Mouse (Mus musculus): Measurements from ENCODE around the gene Atp6v0a1. TPM values are rescaled to one million over a fixed set of nuclear protein-coding genes. Genes with fewer than 3 reads are reported as not detected.

Atp6v0a1 gene
- polyA plus RNA-seq, 1 experiment, result 294 TPM

DNA sequence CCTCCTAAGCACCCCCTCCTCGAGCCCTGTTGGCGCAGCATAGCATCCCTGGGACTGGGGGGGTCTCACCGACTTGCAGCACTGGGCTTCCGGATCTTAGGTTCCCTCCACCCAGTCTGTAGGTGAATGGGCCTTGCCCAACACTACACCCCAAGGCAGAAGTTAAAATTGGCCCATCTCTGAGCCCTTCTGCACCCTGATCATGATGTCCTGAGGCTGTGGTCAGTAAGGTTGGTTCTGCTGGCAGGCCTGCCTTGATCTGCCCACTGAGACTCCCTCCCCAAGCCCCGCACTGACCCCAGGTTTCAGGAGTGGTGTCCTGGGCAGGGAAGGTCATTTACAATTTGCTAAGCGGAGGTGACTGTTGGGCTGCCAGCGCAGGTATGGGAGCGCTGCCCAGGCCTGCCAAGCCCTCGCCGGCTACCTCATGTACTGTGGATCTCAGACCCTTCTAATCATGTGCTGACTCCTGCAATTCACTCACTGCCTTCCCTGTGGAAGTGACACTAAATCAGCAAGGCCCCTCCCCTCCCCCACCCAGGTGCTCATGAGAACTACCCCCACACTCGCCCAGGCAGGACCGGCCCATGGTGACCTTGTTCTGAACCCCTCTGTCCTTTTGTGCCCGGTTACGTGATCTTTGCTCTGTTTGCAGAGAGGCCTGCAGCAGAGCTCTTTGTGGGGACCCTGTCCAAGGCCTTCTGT lies 53.9 kb downstream of the Atp6v0a1 start:
- Histone ChIP-seq H3K4me3 (replicated peaks; ENCODE audit: insufficient read depth, low read depth, low read length) (no peak overlapping the region), H3K4me1 (ENCODE audit: control insufficient read depth, insufficient read depth, low read length) (peaks cover 40% of the 10 kb centered on the region), H3K27me3 (ENCODE audit: control insufficient read depth, insufficient read depth, low read length) (no peaks in the 10 kb centered on the region), H3K27ac (ENCODE audit: insufficient read depth, low read length) (peak overlapping the region; percentile 87)
- DNase-seq, result no peak
- TF ChIP-seq CTCF (IDR thresholded peaks at IDR 0.05; ENCODE audit: borderline replicate concordance, insufficient read depth, low read depth, low read length), result no peak
- TF ChIP-seq POLR2A (IDR thresholded peaks at IDR 0.05; ENCODE audit: borderline replicate concordance, insufficient read depth, low read length), result no peak
- 38% methylated on average over 14 of the region's 14 CpGs for WGBS

DNA sequence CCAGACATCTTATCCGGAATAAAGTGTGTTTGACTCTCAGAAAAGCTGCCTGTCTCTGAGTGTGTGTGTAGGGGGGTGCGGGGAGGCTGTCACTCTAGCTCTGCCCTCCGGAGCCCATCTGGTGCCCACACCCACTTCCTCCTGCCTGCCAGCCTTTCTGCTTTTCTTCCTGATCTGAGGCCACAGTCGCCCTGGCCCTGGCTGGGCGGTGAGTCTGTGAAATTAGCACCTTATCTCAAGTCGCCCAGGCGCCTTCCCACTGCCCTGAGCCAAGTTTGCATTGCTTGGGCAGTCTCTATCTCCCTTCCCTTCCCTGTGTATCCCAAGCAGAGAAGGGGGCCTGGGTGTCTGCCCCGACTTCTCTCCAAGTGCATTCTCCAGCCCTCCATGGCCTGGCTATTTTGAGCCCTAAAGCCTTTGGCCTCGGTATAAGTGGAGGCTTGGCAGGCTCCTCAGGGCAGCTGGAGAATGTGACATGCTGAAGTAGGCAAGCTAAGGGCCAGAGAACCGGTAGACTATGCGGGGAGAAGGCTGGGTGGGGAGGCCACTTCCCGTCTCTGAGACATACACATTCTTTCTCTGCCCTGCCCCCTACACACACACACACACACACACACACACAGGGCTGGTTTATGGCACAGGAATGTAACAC lies 54.5 kb downstream of the Atp6v0a1 start:
- H3K27ac ChIP-seq (ENCODE audit: insufficient read depth, low read length), result peak overlapping the region; percentile 87
- DNase-seq, result peak; percentile 71 to 75
- WGBS, result 4% methylated on average over 12 of the region's 12 CpGs
- peaks cover 38% of the 10 kb centered on the region for H3K4me1 ChIP-seq (ENCODE audit: control insufficient read depth, insufficient read depth, low read length)
- no peaks in the 10 kb centered on the region for H3K27me3 ChIP-seq (ENCODE audit: control insufficient read depth, insufficient read depth, low read length)
- no peak overlapping the region for H3K4me3 ChIP-seq (replicated peaks; ENCODE audit: insufficient read depth, low read depth, low read length)
- TF ChIP-seq CTCF (IDR thresholded peaks at IDR 0.05; ENCODE audit: borderline replicate concordance, insufficient read depth, low read depth, low read length) (no peak), POLR2A (IDR thresholded peaks at IDR 0.05; ENCODE audit: borderline replicate concordance, insufficient read depth, low read length) (0 out of 2 replicates have a peak, but pooled peaks have one; percentile 14)

DNA sequence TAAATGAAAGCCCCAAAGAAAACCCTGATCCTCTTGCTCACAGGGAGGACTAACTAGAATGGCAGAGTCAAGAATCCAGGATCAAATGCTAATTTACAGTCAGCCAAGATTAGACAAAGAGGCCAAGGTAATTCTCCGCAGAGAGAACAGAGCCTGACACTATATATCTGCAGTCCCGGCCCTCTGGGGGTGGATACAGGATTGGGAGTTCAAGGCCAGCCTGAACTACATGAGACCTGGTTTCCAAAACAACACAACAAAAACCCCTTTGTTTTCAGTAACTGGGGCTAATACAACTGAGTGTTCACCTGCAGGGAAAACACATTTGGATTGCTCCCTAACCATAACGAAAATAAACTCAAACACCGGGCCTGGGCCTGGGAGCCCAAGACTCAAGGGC lies 55.2 kb downstream of the Atp6v0a1 start:
- Histone ChIP-seq H3K4me3 (replicated peaks; ENCODE audit: insufficient read depth, low read depth, low read length) (no peak overlapping the region), H3K27me3 (ENCODE audit: control insufficient read depth, insufficient read depth, low read length) (no peaks in the 10 kb centered on the region), H3K27ac (ENCODE audit: insufficient read depth, low read length) (peak overlapping the region; percentile 87), H3K4me1 (ENCODE audit: control insufficient read depth, insufficient read depth, low read length) (peaks cover 41% of the 10 kb centered on the region)
- DNase-seq, result no peak
- TF ChIP-seq CTCF (IDR thresholded peaks at IDR 0.05; ENCODE audit: borderline replicate concordance, insufficient read depth, low read depth, low read length) (no peak), POLR2A (IDR thresholded peaks at IDR 0.05; ENCODE audit: borderline replicate concordance, insufficient read depth, low read length) (no peak)
- WGBS, result 67% methylated on average over 4 of the region's 4 CpGs

DNA sequence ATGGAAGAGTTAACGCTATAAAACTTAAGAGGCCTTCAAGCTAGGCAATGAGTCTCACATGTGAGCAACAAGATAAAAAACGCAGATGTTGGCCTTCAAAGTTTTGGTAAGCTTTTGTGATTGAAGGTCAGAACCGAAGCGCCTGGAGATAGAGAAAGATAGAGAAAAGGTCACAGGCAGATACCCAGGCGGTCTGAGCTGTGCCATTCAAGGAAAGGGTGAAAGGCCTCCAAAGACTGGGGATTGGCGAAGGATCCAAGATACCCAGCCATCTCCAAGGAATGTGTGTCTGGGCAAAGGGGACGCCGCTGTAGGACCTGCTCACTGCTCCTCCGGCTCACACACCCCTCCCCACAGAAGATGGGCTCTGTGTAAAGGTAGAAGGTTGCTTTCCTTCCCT lies 55.8 kb downstream of the Atp6v0a1 start:
- 93% methylated on average over 9 of the region's 9 CpGs for WGBS
- H3K27ac ChIP-seq (ENCODE audit: insufficient read depth, low read length), result no peak overlapping the region
- H3K27me3 ChIP-seq (ENCODE audit: control insufficient read depth, insufficient read depth, low read length), result no peaks in the 10 kb centered on the region
- no peak for DNase-seq
- TF ChIP-seq CTCF (IDR thresholded peaks at IDR 0.05; ENCODE audit: borderline replicate concordance, insufficient read depth, low read depth, low read length), result no peak
- TF ChIP-seq POLR2A (IDR thresholded peaks at IDR 0.05; ENCODE audit: borderline replicate concordance, insufficient read depth, low read length), result no peak
- H3K4me3 ChIP-seq (replicated peaks; ENCODE audit: insufficient read depth, low read depth, low read length), result no peak overlapping the region
- H3K4me1 ChIP-seq (ENCODE audit: control insufficient read depth, insufficient read depth, low read length), result peaks cover 37% of the 10 kb centered on the region

DNA sequence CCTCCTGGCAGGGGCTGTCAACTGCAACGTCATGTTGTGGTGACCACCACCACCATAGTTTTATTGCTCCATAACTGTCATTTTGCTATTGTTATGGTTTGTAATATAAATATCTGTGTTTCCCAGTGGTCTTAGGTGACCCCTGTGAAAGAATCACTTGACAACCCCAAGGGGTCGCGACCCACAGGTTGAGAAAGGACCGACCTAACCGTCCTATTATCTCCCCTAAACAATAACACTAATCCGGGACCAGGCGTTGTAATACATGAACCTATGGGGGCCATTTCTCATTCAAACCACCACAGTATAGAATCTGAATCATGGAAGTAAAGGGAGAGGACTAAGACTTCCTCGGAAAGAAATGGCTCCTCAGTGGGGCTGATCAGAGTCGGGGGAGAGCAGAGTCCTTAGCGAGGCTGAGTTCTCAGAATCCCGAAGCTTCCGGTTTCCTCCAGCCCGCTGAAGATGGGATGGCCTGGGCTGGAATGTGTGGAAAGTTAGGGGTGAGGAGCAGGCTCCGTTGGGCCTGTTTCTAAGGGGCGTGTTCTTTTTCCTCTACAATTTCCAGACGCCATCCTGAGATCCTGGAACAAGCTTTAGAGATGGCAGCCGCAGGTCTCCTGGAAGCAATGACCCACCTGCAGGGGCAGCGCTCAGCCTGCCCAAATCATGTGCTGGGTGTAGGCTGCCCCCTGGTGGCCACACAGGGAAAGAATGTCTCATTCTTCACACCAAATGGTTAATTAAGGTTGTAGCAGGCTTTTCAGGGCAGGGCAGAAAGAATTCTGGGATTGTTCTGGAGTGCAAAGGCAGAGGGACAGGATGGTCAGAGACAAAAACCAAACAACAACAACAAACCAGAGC lies 57.5 kb downstream of the Atp6v0a1 start:
- Histone ChIP-seq H3K27me3 (ENCODE audit: control insufficient read depth, insufficient read depth, low read length) (no peaks in the 10 kb centered on the region), H3K4me1 (ENCODE audit: control insufficient read depth, insufficient read depth, low read length) (peaks cover 36% of the 10 kb centered on the region), H3K4me3 (replicated peaks; ENCODE audit: insufficient read depth, low read depth, low read length) (peak overlapping the region; percentile 31), H3K27ac (ENCODE audit: insufficient read depth, low read length) (0 out of 2 replicates have a peak overlapping the region, but pooled peaks have one; percentile 9)
- TF ChIP-seq POLR2A (IDR thresholded peaks at IDR 0.05; ENCODE audit: borderline replicate concordance, insufficient read depth, low read length) (no peak), CTCF (IDR thresholded peaks at IDR 0.05; ENCODE audit: borderline replicate concordance, insufficient read depth, low read depth, low read length) (peak; percentile 90)
- 18% methylated on average over 18 of the region's 18 CpGs for whole genome bisulfite sequencing
- DNase-seq, result peak; percentile 85 to 90

DNA sequence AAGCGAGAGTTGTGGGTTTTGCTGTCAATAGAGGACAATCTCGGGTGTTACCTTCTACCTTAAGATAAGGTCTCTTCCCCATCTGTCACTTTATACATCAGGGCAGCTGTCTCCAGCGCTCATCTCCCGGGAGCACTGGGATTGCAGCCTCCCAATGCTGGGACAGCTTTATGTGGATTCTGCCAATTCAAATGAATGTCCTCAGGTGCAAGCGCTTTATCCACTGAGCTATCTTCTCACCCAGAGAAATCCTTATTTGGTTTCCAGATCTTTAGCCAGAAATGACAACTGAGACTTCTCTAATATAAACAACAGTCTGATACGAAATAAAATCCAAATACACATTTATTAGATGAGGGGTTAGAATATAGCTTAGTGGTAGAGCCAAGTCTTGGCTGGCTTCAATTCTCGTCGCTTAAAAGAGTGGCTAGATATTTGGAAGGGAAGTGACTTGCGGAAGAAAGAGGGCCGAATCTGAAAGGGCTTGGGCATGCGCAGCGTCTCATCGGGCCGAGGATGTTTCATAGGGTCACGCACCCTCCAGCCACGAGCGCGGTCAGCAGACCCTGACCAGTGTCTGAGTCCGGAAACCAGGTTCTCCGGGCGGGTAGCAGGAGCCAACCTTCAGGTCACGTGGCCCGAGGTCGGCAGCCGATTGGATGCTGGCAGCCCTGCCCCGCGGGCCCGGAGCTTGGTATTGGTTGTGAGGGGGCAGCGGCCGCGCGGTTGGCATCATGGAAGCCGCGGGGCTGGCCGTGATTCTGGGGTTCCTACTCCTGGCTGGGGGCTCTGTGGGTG lies 60.3 kb downstream of the Atp6v0a1 start, which contains the start of gene Naglu:
TSS of gene Naglu (plus strand) at position 622 of the 798 bp plus-strand sequence.
- Histone ChIP-seq H3K4me1 (ENCODE audit: control insufficient read depth, insufficient read depth, low read length) (peaks cover 11% of the 10 kb centered on the region), H3K27ac (ENCODE audit: insufficient read depth, low read length) (peak within 1 kb of the TSS; percentile 91), H3K4me3 (replicated peaks; ENCODE audit: insufficient read depth, low read depth, low read length) (peak within 1 kb of the TSS; percentile 72), H3K27me3 (ENCODE audit: control insufficient read depth, insufficient read depth, low read length) (no peaks in the 10 kb centered on the region)
- peak; percentile 97 to 98 for DNase-seq
- WGBS, result 3% methylated on average over 35 of the region's 35 CpGs
- TF ChIP-seq CTCF (IDR thresholded peaks at IDR 0.05; ENCODE audit: borderline replicate concordance, insufficient read depth, low read depth, low read length) (no peak), POLR2A (IDR thresholded peaks at IDR 0.05; ENCODE audit: borderline replicate concordance, insufficient read depth, low read length) (peak; percentile 91)

DNA sequence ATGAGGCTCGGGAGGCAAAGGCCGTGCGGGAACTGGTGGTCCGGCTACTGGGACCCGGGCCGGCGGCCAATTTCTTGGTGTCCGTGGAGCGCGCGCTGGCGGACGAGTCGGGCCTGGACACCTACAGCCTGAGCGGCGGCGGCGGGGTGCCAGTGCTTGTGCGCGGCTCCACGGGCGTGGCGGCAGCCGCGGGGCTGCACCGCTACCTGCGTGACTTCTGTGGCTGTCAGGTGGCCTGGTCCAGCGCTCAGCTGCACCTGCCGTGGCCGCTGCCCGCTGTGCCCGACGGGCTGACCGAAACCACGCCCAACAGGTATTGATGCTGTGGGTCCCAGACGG lies 60.9 kb downstream of the Atp6v0a1 start:
- peak overlapping the region; percentile 72 for H3K4me3 ChIP-seq (replicated peaks; ENCODE audit: insufficient read depth, low read depth, low read length)
- H3K27ac ChIP-seq (ENCODE audit: insufficient read depth, low read length), result peak overlapping the region; percentile 91
- H3K27me3 ChIP-seq (ENCODE audit: control insufficient read depth, insufficient read depth, low read length), result no peaks in the 10 kb centered on the region
- TF ChIP-seq POLR2A (IDR thresholded peaks at IDR 0.05; ENCODE audit: borderline replicate concordance, insufficient read depth, low read length), result no peak
- TF ChIP-seq CTCF (IDR thresholded peaks at IDR 0.05; ENCODE audit: borderline replicate concordance, insufficient read depth, low read depth, low read length), result no peak
- under 1% methylated on average over 36 of the region's 36 CpGs for WGBS
- H3K4me1 ChIP-seq (ENCODE audit: control insufficient read depth, insufficient read depth, low read length), result peaks cover 11% of the 10 kb centered on the region
- DNase-seq, result no peak
